Mouse (Mus musculus): ENCODE measurements around the gene Bcl2l11. TPM values are rescaled to one million over a fixed set of nuclear protein-coding genes. Genes with fewer than 3 reads are reported as not detected.

Gene Bcl2l11
- polyA plus RNA-seq, 1 experiment from 2014 or later = 28.8 TPM

GRCm38 (mm10) chr2:128203749-128204405, 78.0 kb downstream of the Bcl2l11 start:
- H3K9ac ChIP-seq (ENCODE audit: low read length) = no peak overlapping the region
- H3K9me3 ChIP-seq (ENCODE audit: control insufficient read depth, low read length) = no peaks in the 10 kb centered on the region
- H3K27me3 ChIP-seq (ENCODE audit: control insufficient read depth, insufficient read depth, low read depth, low read length) = no peaks in the 10 kb centered on the region
- H3K4me2 ChIP-seq (ENCODE audit: low read depth, low read length) = no peak overlapping the region
- H3K4me3 ChIP-seq (ENCODE audit: low read length) = no peak overlapping the region
- no peak overlapping the region for H3K27ac ChIP-seq (ENCODE audit: low read length)
- no peaks in the 10 kb centered on the region for H3K36me3 ChIP-seq (ENCODE audit: control insufficient read depth, insufficient read depth, low read length)
- ATAC-seq (ENCODE audit: low read depth) = no peak
- H3K4me1 ChIP-seq (replicated peaks; ENCODE audit: control insufficient read depth, insufficient read depth, low read length) = no peaks in the 10 kb centered on the region
- 77% methylated on average over 6 of the region's 6 CpGs for WGBS

GRCm38 (mm10) chr2:128208541-128208940, 82.7 kb downstream of the Bcl2l11 start:
- H3K4me1 ChIP-seq (replicated peaks; ENCODE audit: control insufficient read depth, insufficient read depth, low read length) = peaks cover 16% of the 10 kb centered on the region
- no peak overlapping the region for H3K4me2 ChIP-seq (ENCODE audit: low read depth, low read length)
- WGBS = 91% methylated on average over 1 of the region's 1 CpGs
- no peaks in the 10 kb centered on the region for H3K9me3 ChIP-seq (ENCODE audit: control insufficient read depth, low read length)
- H3K4me3 ChIP-seq (ENCODE audit: low read length) = no peak overlapping the region
- no peak for ATAC-seq (ENCODE audit: low read depth)
- no peak overlapping the region for H3K27ac ChIP-seq (ENCODE audit: low read length)
- no peaks in the 10 kb centered on the region for H3K36me3 ChIP-seq (ENCODE audit: control insufficient read depth, insufficient read depth, low read length)
- no peaks in the 10 kb centered on the region for H3K27me3 ChIP-seq (ENCODE audit: control insufficient read depth, insufficient read depth, low read depth, low read length)
- no peak overlapping the region for H3K9ac ChIP-seq (ENCODE audit: low read length)

GRCm38 (mm10) chr2:128209841-128210329, 84.0 kb downstream of the Bcl2l11 start:
- 72% methylated on average over 2 of the region's 2 CpGs for WGBS
- no peaks in the 10 kb centered on the region for H3K9me3 ChIP-seq (ENCODE audit: control insufficient read depth, low read length)
- H3K4me3 ChIP-seq (ENCODE audit: low read length) = no peak overlapping the region
- no peaks in the 10 kb centered on the region for H3K36me3 ChIP-seq (ENCODE audit: control insufficient read depth, insufficient read depth, low read length)
- peaks cover 16% of the 10 kb centered on the region for H3K4me1 ChIP-seq (replicated peaks; ENCODE audit: control insufficient read depth, insufficient read depth, low read length)
- no peak overlapping the region for H3K9ac ChIP-seq (ENCODE audit: low read length)
- ATAC-seq (ENCODE audit: low read depth) = no peak
- H3K27ac ChIP-seq (ENCODE audit: low read length) = no peak overlapping the region
- H3K4me2 ChIP-seq (ENCODE audit: low read depth, low read length) = no peak overlapping the region
- H3K27me3 ChIP-seq (ENCODE audit: control insufficient read depth, insufficient read depth, low read depth, low read length) = no peaks in the 10 kb centered on the region

GRCm38 (mm10) chr2:128210376-128210775, 84.5 kb downstream of the Bcl2l11 start:
- no peaks in the 10 kb centered on the region for H3K36me3 ChIP-seq (ENCODE audit: control insufficient read depth, insufficient read depth, low read length)
- no peak overlapping the region for H3K27ac ChIP-seq (ENCODE audit: low read length)
- no peak for ATAC-seq (ENCODE audit: low read depth)
- WGBS = 20% methylated on average over 9 of the region's 9 CpGs
- no peak overlapping the region for H3K4me3 ChIP-seq (ENCODE audit: low read length)
- no peaks in the 10 kb centered on the region for H3K9me3 ChIP-seq (ENCODE audit: control insufficient read depth, low read length)
- peaks cover 16% of the 10 kb centered on the region for H3K4me1 ChIP-seq (replicated peaks; ENCODE audit: control insufficient read depth, insufficient read depth, low read length)
- H3K9ac ChIP-seq (ENCODE audit: low read length) = no peak overlapping the region
- no peak overlapping the region for H3K4me2 ChIP-seq (ENCODE audit: low read depth, low read length)
- no peaks in the 10 kb centered on the region for H3K27me3 ChIP-seq (ENCODE audit: control insufficient read depth, insufficient read depth, low read depth, low read length)

GRCm38 (mm10) chr2:128211022-128211880, 85.4 kb downstream of the Bcl2l11 start:
- H3K9ac ChIP-seq (ENCODE audit: low read length) = no peak overlapping the region
- peak overlapping the region; percentile 30; the same call in 1 of the 2 replicates for H3K4me2 ChIP-seq (ENCODE audit: low read depth, low read length)
- ATAC-seq (ENCODE audit: low read depth) = peak; percentile 60
- H3K4me3 ChIP-seq (ENCODE audit: low read length) = no peak overlapping the region
- H3K4me1 ChIP-seq (replicated peaks; ENCODE audit: control insufficient read depth, insufficient read depth, low read length) = peaks cover 16% of the 10 kb centered on the region
- H3K36me3 ChIP-seq (ENCODE audit: control insufficient read depth, insufficient read depth, low read length) = no peaks in the 10 kb centered on the region
- H3K9me3 ChIP-seq (ENCODE audit: control insufficient read depth, low read length) = no peaks in the 10 kb centered on the region
- H3K27ac ChIP-seq (ENCODE audit: low read length) = no peak overlapping the region
- H3K27me3 ChIP-seq (ENCODE audit: control insufficient read depth, insufficient read depth, low read depth, low read length) = no peaks in the 10 kb centered on the region
- WGBS = 17% methylated on average over 19 of the region's 19 CpGs

- 0 out of 2 replicates have a peak, but pooled peaks have one; percentile 10 for ATAC-seq (ENCODE audit: low read depth)
- H3K4me1 ChIP-seq (replicated peaks; ENCODE audit: control insufficient read depth, insufficient read depth, low read length) = peaks cover 16% of the 10 kb centered on the region
- no peaks in the 10 kb centered on the region for H3K27me3 ChIP-seq (ENCODE audit: control insufficient read depth, insufficient read depth, low read depth, low read length)
- 47% methylated on average over 8 of the region's 8 CpGs for whole genome bisulfite sequencing
- H3K36me3 ChIP-seq (ENCODE audit: control insufficient read depth, insufficient read depth, low read length) = no peaks in the 10 kb centered on the region
- H3K27ac ChIP-seq (ENCODE audit: low read length) = no peak overlapping the region
- H3K9me3 ChIP-seq (ENCODE audit: control insufficient read depth, low read length) = no peaks in the 10 kb centered on the region
- H3K9ac ChIP-seq (ENCODE audit: low read length) = no peak overlapping the region
- H3K4me2 ChIP-seq (ENCODE audit: low read depth, low read length) = no peak overlapping the region
- H3K4me3 ChIP-seq (ENCODE audit: low read length) = no peak overlapping the region
Measured at GRCm38 (mm10) chr2:128211881-128212209, 86.0 kb downstream of the Bcl2l11 start.

All from lung, embryonic 16.5 days (tissue).